Mouse (Mus musculus): Measurements from ENCODE around the gene Jam3.

Gene Jam3

DNA sequence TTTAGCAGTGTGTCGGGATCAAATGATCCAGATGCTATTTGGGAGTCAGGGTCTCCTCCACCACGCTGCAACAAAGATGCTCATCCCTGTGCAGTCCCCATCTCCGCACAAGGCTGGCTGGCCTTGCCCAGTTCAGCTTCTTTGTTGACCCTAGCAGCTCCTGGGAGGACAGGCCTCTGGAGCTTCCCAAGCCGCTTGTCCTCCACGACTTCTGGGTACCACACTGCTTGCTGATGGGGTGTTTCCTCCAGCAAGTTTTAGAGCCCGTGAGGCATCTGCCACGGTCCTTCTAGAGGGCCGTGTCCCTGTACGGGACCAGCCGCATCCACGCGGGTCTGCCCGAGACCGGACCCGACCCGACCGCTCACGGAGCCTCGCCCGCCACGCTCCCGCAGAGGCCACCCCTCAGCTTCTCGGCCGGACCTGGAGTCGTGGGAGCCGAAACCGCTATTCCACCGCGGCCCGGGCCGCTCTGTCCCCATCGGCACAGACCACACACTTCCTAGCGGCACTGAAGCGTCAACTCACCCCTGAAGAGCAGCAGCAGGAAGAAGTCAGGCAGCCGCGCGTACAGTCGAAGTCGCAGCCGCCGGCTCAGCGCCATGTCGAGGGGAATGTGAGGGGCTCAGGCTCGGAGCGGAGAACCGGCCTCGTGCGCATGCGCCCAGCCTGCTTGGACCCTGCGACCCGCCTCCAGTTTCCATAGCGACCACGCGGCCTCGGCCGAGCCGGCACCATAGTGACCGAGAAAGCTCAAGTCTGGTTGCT, at the start of gene Jam3:
TSS of gene Jam3 (minus strand) at position 659 of the 768 bp plus-strand sequence.
- peak; percentile 89 to 92 for DNase-seq (ENCODE audit: low spot score in 2 of 2)

DNA sequence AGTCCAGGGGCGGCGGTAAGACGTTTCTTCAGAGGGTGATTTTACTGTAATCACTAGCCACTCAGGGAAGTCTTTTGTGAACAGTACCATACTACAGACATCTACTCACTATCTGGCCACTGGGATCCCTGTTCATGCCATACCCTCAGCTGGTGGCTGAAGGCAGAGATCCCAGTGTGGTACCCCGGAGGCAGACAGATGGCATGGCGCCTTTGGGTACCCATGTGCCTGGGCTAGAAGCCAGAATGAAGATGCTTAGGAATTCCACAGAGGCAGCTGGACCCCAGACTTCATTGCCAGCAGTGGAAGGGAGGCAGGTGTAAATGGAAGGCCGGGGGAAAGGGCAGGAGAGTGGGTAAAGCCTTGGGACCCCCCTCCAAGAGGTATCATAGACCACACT, 49.0 kb upstream of the Jam3 start:
- DNase-seq (ENCODE audit: low spot score in 2 of 2): no peak

DNA sequence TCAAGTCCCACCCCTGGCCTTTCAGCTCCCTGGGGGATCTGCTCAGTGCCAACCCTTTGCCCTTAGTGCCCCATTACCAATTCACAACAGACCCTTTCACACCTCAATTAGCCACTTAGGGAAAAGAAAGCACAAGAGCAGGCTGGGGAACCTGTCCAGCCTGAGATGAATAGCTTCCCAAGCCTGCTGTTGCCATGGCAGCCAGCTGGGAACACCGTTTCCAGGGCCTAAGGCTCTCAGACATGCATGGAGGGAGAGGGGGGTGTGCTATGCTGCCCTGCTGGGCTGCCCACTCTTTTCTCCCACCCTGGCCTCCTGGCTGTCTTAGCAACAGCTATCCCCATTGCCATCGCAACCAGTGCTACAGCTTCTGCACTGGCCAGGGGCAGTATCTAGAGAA, 47.9 kb upstream of the Jam3 start:
- peak; percentile 58 to 76 for DNase-seq (ENCODE audit: low spot score in 2 of 2)

DNA sequence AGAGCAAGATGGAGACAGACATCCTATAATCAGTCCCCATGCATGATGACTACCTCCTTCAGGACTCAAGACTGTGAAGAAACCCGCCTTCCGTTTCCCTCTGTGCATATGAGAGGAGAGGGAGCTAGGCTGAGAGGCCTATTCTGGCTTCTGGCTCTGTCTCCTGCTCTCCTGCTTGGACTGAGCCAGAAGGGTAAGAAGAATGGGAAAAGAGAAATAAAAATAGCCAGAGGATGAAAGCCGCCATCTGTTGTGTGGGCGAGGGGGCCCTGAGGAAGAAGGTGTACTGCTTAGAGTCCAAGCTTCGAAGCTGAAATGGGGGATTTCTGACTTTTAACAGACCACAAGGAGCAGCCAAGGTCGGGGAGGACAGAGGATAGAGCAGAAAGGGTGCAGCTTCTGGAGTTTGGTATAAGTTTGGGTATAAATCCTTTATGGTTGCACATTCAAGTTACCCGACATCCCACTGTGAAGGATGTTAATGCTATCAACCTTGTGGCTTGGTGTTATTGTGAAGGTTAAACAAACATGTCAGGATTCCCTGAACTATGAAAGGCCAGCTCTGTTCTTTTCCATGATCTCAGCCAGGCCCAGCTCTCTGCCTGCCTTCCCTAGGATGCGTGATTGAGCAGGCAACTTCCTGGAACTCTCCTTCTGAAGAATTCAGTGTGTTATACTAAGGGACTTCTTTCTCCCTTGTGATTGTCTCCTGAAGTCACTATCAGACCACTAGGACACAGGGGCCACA, 46.4 kb upstream of the Jam3 start:
- no peak for DNase-seq (ENCODE audit: low spot score in 2 of 2)

DNA sequence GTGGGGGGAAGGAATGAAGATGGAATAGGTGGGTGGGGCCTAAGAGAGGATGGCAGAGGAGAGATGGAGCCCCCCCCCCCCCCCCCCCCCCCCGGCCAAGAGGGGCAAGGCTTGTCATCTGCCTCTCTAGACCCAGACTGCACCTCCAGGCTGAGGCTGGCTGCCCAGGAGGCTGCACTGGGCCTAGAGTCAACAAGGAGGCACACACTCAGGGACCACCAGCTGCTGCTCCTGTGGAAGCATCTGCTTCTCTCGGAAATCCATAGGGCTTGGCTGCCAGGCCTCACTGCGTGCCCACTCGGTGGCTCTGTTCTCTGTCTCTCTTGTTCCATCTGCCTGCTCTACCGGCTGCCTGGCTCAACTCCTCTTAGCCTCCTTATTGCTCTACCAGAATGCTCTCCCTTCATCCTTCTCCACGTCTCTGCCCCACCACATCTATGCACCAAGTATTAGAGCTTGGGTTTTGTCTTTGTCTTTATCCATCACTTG, 38.4 kb upstream of the Jam3 start:
- DNase-seq (ENCODE audit: low spot score in 2 of 2): no peak

DNA sequence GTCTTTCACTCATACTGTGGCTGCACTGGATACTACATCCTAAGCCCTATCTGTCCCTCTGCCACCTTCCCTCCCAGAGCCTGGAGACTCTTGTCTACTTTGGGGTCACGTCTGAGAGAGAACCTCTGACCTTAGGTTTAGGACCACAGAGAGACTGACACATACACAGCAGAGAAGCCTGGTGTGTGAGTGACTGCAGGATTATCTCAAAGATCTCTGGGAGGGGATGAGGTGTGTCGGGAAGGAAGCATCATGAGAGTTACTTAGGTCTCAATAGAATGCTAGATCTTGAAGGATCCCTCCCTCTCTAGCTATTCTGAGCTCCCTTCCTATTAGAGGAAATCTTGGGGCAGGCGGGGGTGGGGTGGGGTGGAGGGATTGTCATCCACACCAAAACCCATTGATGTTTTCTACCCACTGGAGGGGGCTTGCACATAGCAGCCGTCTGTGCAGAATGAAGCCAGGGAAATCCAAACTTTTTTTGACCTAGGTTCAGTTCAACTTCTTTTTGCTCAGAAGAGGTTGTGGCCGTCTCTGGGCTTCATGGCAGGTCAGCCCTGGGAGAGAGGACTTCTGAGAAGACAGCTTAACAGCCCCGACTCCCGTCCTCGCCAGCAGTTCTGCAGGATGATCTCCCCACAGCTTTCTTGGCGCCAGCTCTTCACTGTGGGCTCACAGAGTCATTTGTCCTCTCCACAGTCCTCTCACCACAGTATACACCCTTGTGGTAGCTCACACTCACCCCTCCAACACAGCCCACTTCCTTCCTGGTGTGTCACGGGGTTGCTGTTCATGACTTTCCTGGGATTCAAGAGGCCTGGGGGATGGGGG, 37.8 kb upstream of the Jam3 start:
- no peak for DNase-seq (ENCODE audit: low spot score in 2 of 2)

DNA sequence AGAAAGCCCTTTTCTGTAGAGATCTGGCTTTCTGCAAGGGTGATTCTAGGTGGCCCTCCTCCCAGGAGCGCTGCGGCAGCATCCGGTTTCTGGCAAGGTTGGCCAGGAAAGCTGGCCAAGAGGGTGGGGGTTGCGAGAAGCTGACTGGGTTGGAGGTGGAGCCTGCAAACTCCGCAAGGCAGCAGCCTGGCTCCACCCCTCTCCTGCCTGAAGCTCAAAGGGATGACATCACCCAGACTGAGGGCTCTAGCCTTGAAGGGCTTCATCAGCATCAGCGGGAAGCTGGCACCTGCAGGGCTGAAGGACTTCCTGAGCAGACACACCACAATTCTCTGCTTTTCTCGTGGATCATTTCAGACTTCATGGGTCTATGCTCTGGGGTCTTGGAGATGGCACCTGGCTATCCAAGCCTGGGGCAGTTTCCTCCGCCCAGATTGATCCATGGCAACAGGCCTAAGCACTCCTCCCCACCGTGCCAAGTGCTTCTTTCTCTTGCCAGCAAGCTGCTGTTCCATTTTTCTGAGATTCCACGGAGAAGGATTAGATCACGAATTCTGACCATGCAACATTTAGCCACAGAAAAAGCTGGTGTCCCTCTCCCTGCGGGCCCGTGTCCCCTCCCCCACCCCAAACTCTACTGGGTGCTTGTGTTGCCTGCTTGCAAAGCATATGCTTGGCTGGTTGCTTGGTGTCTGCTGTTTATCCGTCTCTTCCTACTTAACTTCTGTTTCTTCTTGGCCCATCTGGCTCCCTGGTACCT, 37.0 kb upstream of the Jam3 start:
- DNase-seq (ENCODE audit: low spot score in 2 of 2): peak; percentile 76

DNA sequence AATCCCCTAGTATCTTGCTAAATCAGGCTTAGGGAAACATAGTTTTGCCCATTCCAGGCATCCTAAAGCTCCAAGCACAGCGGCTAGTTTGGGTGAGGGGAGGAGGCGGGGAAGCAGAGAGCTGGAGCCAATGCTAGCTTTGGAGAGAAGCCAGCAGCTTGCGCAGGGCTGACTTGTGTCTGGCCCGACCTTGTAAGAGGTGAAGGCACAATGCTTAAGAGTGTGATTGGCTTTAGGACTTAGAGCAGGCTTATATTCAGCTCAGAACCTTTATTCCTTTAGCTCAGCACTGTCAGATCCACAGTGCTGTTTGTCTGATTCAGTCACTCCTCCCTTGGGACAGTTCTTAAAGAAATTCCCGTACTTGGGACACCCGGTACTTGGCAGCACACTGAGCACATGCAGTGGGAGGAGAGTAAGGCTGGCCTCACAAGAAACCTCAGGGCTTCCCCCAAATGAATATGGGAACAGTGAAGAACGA, 36.3 kb upstream of the Jam3 start:
- no peak for DNase-seq (ENCODE audit: low spot score in 2 of 2)

DNA sequence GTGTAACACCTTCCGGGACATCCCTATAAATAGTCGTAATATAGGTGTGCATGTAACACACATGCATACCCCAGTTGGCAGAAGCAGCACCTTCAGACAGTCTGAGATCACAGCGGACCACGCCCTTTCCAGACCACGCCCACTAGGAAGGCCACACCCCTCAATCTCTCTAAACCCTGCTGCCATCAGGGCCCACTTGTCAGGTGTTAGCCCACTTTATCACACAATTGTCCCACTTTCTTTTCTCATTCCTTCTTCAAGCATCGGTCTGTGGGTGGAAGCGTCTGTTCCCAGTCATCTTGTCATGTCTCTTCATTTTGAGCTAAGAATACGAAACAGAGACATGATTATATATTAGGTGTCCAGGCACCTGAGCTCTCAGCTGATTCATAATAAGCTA, 35.2 kb upstream of the Jam3 start:
- DNase-seq (ENCODE audit: low spot score in 2 of 2): no peak

DNA sequence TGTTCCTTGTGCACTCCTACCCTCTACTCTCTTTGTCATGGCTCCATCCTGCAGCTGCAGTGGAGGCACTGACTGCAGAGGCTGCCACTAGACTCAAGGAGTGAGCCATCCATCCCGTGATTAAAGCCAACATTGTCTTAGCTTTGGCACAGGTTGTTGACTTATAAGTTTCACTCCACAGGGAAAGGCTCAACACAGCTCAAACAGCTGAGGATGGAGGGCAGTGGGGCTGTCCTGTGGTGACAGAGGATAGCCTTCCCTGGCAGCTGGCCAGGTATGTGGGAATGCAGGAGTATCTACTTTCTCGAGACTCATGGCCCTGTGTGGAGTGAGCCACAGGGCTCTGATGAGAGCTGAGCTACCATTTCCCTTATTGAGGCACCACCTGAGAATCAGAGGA, 34.1 kb upstream of the Jam3 start:
- DNase-seq (ENCODE audit: low spot score in 2 of 2): no peak

DNA sequence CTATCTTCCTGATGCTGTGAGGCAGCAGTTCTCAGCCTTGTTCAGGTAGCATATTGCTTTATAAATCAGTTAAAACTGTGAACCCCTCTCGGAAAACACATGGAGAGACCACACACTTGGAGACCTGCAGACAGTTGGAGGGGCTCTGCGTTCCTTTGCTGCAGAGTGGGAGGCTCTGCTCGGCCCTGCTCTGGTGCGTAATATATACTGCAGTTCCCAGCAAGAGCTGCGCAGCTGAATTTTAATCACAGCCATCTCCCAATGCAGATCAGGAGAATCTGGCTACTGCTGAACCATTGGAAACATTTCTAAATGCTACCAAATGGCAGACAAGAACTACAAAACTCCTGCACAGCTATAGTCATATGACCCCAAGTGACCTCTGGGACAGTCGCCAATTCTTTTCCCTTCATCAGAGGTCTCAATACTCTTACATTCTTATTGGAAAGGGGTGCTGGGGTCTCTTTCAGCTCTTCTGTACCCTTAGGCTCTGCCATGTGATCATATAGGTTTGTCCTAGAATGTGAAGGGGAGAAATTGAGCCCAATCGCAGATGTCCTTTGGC, 33.5 kb upstream of the Jam3 start:
- DNase-seq (ENCODE audit: low spot score in 2 of 2): no peak

DNA sequence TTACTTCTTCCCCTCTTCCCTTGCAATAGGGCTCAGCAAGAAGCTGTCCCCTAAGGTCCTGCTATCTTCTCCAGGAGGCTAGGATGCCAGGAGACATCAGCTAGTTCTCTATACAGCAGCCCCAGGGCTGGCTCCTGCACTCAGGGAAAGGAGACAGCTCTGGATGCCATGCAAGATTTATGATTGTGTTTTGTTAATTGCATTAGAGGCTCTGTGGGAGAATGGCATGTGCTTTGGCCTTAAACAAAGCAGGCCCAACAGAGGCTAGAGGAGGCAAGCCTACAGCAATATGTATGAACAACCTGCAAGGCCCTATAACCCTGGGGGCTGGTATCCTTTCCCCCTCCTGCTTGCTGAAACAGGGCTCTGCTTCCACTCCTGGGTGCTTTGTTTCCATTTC, 30.6 kb upstream of the Jam3 start:
- no peak for DNase-seq (ENCODE audit: low spot score in 2 of 2)

DNA sequence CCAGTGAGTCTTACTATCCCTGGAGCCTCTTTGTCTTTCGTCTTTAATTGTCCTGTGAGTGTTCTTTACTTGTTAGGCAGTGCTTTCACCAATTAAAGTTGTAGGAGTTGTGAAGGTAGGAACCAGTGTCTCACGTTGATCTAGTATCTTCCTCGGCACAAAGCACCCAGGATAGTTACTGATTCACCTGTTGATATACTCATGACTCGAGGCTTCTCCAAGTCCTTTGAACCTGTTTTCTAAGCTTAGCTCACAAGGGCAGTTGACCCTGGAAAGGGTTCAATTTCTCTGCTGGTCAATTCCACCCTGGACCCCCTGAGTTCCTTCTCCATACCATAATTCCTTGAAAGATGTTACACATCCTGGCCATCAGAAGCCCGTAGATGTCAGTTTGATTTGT, 26.9 kb upstream of the Jam3 start:
- DNase-seq (ENCODE audit: low spot score in 2 of 2): no peak

DNA sequence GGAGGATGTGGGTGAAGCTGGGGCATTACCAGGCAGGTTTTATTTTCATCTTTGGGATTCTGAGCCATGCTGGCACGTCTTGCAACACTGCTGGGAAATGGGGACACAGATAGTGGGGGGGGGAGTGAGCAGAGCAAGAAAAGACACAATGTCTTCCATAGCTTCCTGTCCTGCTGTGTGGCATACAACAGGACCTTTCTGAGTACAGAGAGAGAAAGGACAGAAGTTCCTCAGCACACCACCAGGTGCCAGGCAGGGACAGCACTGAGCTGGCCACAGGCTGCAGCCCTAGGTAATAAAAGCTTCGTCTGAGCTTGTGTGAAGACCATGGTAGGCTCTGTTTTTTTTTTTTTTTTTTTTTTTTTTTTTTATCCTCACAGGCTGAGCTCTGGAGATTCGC, 25.3 kb upstream of the Jam3 start:
- no peak for DNase-seq (ENCODE audit: low spot score in 2 of 2)

DNA sequence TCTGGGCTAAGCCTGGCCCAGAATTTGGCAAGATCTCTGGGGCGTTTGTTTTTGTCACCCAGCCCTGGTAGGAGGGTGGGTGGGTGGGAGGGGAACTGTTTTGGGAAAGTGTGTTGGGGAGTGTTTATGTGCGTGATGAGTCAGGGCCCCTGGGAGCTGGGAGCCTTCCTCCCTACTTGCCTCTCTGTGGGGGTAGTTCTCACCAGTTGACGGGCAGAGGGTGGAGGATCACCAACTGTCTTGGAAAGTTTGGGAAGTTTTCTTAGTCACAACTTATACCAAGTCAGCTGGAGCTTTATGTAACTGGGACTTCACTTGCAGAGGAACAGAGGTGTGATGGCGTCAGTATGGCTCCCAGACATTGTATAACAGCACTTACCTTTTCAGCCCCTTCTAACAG, 23.7 kb upstream of the Jam3 start:
- no peak for DNase-seq (ENCODE audit: low spot score in 2 of 2)

DNA sequence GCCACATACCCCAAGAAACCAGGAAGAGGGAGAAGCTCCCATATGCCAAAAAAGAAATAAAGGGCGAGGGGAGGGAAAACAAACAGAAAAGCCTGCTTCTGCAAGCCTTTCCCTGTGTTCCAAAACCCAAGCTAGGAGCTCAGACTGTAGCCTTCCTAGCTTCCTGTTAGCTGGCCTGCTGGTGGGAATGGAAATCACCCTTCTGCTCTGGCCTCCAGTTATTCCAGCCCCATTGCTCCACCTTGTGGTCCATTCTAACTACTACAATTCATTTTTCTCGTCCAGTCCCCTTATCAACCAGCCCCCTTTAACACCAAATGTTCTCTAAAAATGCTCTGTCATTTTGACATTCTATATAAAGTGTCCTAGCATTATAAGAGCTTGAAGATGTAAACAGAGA, 20.9 kb upstream of the Jam3 start:
- DNase-seq (ENCODE audit: low spot score in 2 of 2): peak in 1 of 2 experiments; percentile 52

DNA sequence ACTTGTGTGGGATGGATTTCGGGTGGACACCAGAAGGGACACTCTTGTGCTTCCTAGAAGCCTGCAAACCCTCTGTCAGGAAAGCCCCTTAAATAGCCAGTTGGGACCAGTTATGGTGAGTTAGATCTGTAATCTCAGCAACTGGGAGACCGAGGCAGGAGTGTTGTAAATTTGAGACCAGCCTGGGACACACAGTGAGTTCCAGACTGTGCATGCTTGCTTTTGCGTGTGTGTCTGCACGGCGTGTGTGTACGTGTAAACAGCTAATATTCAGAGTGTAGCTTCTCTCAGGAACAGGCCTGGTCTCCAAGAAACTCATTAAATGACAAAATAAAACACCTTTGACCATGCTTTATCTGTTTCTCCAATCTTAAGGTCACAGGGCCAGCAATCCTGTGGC, 20.5 kb upstream of the Jam3 start:
- no peak for DNase-seq (ENCODE audit: low spot score in 2 of 2)

DNA sequence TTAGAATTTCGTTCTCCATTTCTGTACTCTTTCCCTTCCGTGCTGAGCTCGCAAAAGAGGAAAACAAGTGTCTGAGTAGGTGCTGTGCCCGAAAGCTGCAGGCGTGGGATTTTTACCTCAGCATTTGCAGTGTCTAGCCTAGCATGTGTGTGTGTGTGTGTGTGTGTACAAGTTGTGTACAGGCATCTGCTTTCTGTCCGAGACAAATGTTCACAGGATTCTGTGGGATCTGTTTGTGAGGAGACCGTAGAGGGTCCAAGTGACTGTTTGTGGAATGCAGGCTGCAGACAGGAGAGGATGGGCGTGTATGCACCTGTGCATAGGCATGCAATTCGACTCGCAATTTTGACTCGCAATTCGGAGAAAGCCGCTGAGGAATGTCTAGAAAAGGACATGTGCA, 20.0 kb upstream of the Jam3 start:
- DNase-seq (ENCODE audit: low spot score in 2 of 2): no peak

DNA sequence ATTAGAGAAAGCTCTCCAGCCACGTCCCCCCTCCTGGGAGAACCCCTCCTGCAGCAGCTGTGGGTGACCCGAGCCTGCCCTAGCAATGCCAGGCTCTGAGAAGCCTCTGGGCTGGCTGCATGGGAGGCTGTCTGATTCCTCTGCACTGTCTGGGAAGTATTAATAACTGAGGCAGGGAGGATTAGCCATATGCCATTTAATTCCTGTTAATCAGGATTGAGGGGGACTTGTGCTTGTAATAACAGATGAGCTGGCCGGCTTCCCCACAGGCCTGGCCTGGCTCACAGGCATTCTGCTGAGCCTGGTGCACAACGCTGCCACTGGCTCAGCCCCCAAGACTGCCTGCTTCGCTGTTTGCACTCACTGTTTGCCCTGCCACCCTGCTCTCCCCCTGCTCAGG, 18.9 kb upstream of the Jam3 start:
- DNase-seq (ENCODE audit: low spot score in 2 of 2): no peak

DNA sequence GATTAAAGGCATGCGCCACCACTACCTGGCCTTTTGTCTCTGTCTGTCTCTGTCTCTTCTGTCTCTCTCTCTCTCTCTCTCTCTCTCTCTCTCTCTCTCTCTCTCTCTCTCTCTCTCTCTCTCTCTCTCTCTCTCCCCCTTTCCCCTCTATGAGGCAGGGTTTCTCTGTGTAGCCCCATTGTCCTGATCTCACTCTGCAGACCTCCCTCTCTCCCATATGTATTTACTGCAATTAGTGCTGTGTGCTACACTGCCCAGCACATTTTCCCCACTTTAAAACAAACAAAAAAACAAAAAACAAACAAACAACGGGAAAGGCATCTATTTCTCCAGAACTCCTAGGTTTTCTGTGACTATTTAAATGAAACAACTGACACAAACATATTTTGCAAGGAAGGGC, 18.4 kb upstream of the Jam3 start:
- no peak for DNase-seq (ENCODE audit: low spot score in 2 of 2)

DNA sequence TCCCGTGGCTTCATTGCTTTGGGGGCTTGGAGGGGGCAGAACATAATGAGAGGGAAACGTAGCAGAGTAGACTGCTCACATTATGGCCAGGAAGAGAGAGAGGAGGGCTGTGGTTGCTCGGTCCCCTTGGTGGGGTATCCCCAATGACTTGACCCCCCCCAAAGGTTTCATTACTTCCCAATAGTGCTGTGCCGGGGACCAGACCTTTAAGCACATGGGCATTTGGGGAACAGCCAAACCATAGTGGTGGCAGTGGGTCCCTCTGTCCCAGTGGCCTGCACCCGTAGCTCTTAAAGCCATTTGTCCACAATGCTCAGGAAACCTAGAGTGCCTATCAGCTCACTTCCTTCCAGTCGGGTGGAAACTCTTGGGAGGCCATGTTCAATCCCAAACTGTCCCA, 17.6 kb upstream of the Jam3 start:
- no peak for DNase-seq (ENCODE audit: low spot score in 2 of 2)
